In the genomic region with DNA sequence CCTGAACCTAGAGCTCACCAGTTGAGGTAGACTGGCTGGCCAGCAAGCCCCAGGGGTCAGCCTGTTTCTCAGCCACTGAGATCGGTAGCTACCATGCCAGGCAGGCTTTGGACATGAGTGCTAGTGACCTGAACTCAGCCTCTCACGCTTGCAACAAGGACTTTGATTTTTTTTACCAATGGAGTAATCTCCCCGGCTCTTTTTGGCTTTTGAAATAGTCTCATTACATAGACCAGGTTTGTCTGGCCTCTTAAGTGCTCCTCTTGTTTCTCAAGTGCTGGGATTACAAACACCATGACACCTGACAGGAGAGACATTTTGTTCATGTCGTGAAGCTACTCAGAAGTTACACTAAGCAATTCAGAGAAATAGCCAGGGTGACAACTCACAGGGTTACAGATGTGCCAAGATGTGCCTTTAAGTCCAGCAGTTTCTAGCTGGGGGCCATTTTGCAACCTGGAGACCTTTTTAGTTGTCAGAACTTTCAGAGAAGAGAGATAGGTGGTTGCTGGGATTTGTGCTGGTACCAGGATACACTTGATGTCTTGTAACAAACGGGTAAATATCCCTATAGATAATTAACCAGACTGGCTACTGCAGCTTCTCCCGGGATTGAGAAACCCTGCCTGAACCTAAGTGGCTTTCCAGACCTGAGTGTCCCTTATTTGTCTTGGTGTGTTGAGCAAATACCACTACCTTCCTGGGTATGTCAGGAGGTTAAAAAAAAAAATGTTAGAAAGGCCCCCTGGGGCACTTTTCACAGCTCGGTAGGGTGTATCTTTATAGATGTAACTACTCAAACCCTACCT, we compare ENCODE assay signal across 9 mouse cellular contexts. TPM values are rescaled to one million over a fixed set of nuclear protein-coding genes. Genes with fewer than 3 reads are reported as not detected.
DNase-seq lines count a peak whose midpoint lies in the region; ATAC-seq and TF ChIP-seq lines count a peak whose summit lies in the region.
"Had no signal": no experiment of that assay in that cellular context is flagged by ENCODE, and none has a peak within 500 bp of the region (broad histone marks: within the 10 kb centered on the region; RNA-seq: fewer than 3 reads in every experiment).

No protein-coding gene starts in this region.

- H3K27me3 ChIP-seq in heart, embryonic 14.5 days (ENCODE audit: control insufficient read depth, insufficient read depth, low read length): no peaks in the 10 kb centered on the region
- H3K27me3 ChIP-seq in heart, adult 2 months (ENCODE audit: control insufficient read depth, insufficient read depth, low read length): no peaks in the 10 kb centered on the region
- H3K27me3 ChIP-seq in lung, embryonic 15.5 days: no peaks in the 10 kb centered on the region
- no peaks in the 10 kb centered on the region for H3K27me3 ChIP-seq in liver, embryonic 12.5 days (replicated peaks)
- no peaks in the 10 kb centered on the region for H3K27me3 ChIP-seq in stomach, embryonic 16.5 days (ENCODE audit: control insufficient read depth, insufficient read depth, low read length)

- no peaks in the 10 kb centered on the region for H3K79me2 ChIP-seq in heart, adult 2 months (replicated peaks; ENCODE audit: control insufficient read depth, insufficient read depth, low read length)

- H3K4me1 ChIP-seq in heart, embryonic 14.5 days (ENCODE audit: control insufficient read depth in 2 of 2, insufficient read depth in 2 of 2, low read length in 2 of 2): peaks cover 3 to 15% of the 10 kb centered on the region in 2 experiments; a peak in 3 of 4 replicates
- H3K4me1 ChIP-seq in heart, adult 2 months (ENCODE audit: control insufficient read depth, insufficient read depth, low read length): peaks cover 3% of the 10 kb centered on the region
- H3K4me1 ChIP-seq in lung, embryonic 15.5 days: peaks cover 24% of the 10 kb centered on the region
- H3K4me1 ChIP-seq in lung, adult 2 months (ENCODE audit: control insufficient read depth, insufficient read depth, low read length): 0 out of 2 replicates have a peak, but pooled peaks cover 3% of the 10 kb centered on the region
- H3K4me1 ChIP-seq in liver, embryonic 12.5 days: peaks cover 64% of the 10 kb centered on the region
- H3K4me1 ChIP-seq in stomach, embryonic 16.5 days (ENCODE audit: control insufficient read depth, insufficient read depth, low read length): peaks cover 15% of the 10 kb centered on the region

- TF ChIP-seq EP300 in heart, adult 2 months (IDR thresholded peaks at IDR 0.05; ENCODE audit: insufficient read depth, low read depth, low read length): no peak

- peaks cover 42% of the 10 kb centered on the region for H3K36me3 ChIP-seq in heart, embryonic 14.5 days (ENCODE audit: control insufficient read depth, insufficient read depth, low read length)
- H3K36me3 ChIP-seq in heart, adult 2 months (ENCODE audit: control insufficient read depth, insufficient read depth, low read length): no peaks in the 10 kb centered on the region
- peaks cover 23% of the 10 kb centered on the region for H3K36me3 ChIP-seq in lung, embryonic 15.5 days
- peaks cover 41% of the 10 kb centered on the region for H3K36me3 ChIP-seq in liver, embryonic 12.5 days
- peaks cover 6% of the 10 kb centered on the region; the same call in 1 of the 2 replicates for H3K36me3 ChIP-seq in stomach, embryonic 16.5 days (ENCODE audit: control insufficient read depth, insufficient read depth, low read length)

- intact Hi-C loops in heart, adult 2 months (cut with DNase I): loop anchor here (2.0 kb wide), 1 partner anchor 25 kb away; no protein-coding TSS in a partner anchor

- H3K4me3 ChIP-seq in heart, embryonic 14.5 days (ENCODE audit: control insufficient read depth in 1 of 2, insufficient read depth in 1 of 2, low read depth in 1 of 2, low read length in 2 of 2): no peak overlapping the region
- H3K4me3 ChIP-seq in heart, adult 2 months: no peak overlapping the region
- H3K4me3 ChIP-seq in lung, embryonic 15.5 days: no peak overlapping the region
- H3K4me3 ChIP-seq in lung, adult 2 months (replicated peaks; ENCODE audit: extremely low read depth, low read depth, low read length): no peak overlapping the region
- H3K4me3 ChIP-seq in liver, embryonic 12.5 days: no peak overlapping the region
- no peak overlapping the region for H3K4me3 ChIP-seq in stomach, embryonic 16.5 days (replicated peaks; ENCODE audit: low read length)
- H3K4me3 ChIP-seq: heart, embryonic 10.5 days had no signal

- no peaks in the 10 kb centered on the region for H3K9me3 ChIP-seq in heart, embryonic 14.5 days (ENCODE audit: control insufficient read depth, low read length)
- no peaks in the 10 kb centered on the region for H3K9me3 ChIP-seq in lung, embryonic 15.5 days
- no peaks in the 10 kb centered on the region for H3K9me3 ChIP-seq in liver, embryonic 12.5 days (replicated peaks)
- H3K9me3 ChIP-seq in stomach, embryonic 16.5 days (replicated peaks; ENCODE audit: control insufficient read depth, low read length): no peaks in the 10 kb centered on the region
- H3K9me3 ChIP-seq: heart, embryonic 10.5 days had no signal

- no peak for TF ChIP-seq POLR2A in heart, adult 2 months (IDR thresholded peaks at IDR 0.05; ENCODE audit: insufficient read depth, low read depth, low read length)
- no peak for TF ChIP-seq POLR2A in lung, adult 2 months (IDR thresholded peaks at IDR 0.05; ENCODE audit: borderline replicate concordance, extremely low read depth, low read depth, low read length)

- no peak overlapping the region for H3K27ac ChIP-seq in heart, embryonic 14.5 days (replicated peaks in 1 of 2; ENCODE audit: control insufficient read depth in 1 of 2, insufficient read depth in 1 of 2, low read depth in 2 of 2, low read length in 2 of 2)
- no peak overlapping the region for H3K27ac ChIP-seq in heart, adult 2 months
- H3K27ac ChIP-seq in lung, embryonic 15.5 days: no peak overlapping the region
- 0 out of 2 replicates have a peak overlapping the region, but pooled peaks have one; percentile 23 for H3K27ac ChIP-seq in liver, embryonic 12.5 days
- no peak overlapping the region for H3K27ac ChIP-seq in stomach, embryonic 16.5 days (ENCODE audit: low read length)
- H3K27ac ChIP-seq: heart, embryonic 10.5 days had no signal

- H3K4me2 ChIP-seq in heart, embryonic 14.5 days (ENCODE audit: low read length): no peak overlapping the region
- H3K4me2 ChIP-seq in lung, embryonic 15.5 days: peak overlapping the region; percentile 5; the same call in 1 of the 2 replicates
- H3K4me2 ChIP-seq in liver, embryonic 12.5 days: peak overlapping the region; percentile 82
- H3K4me2 ChIP-seq in stomach, embryonic 16.5 days (ENCODE audit: low read depth, low read length): 0 out of 2 replicates have a peak overlapping the region, but pooled peaks have one; percentile 75

- 56% methylated on average over 7 of the region's 7 CpGs for WGBS in heart, embryonic 14.5 days
- WGBS in heart, adult 2 months: 72% methylated on average over 7 of the region's 7 CpGs
- 57% methylated on average over 7 of the region's 7 CpGs for WGBS in lung, embryonic 15.5 days
- WGBS in lung, adult 2 months: 64% methylated on average over 7 of the region's 7 CpGs
- 73% methylated on average over 7 of the region's 7 CpGs for WGBS in liver, embryonic 12.5 days (ENCODE audit: insufficient replicate concordance)
- WGBS in stomach, embryonic 16.5 days: 64% methylated on average over 7 of the region's 7 CpGs

- H3K9ac ChIP-seq in heart, embryonic 14.5 days (ENCODE audit: low read length): 0 out of 2 replicates have a peak overlapping the region, but pooled peaks have one; percentile 39
- H3K9ac ChIP-seq in heart, adult 2 months (ENCODE audit: low read depth, low read length): no peak overlapping the region
- no peak overlapping the region for H3K9ac ChIP-seq in lung, embryonic 15.5 days
- H3K9ac ChIP-seq in liver, embryonic 12.5 days: no peak overlapping the region
- peak overlapping the region; percentile 37; the same call in 1 of the 2 replicates for H3K9ac ChIP-seq in stomach, embryonic 16.5 days (ENCODE audit: low read length)

- no peak for TF ChIP-seq CTCF in heart, adult 2 months (IDR thresholded peaks at IDR 0.05)
- no peak for TF ChIP-seq CTCF in lung, adult 2 months (IDR thresholded peaks at IDR 0.05; ENCODE audit: insufficient read depth, low read length)

- no peak for ATAC-seq in heart, embryonic 14.5 days (ENCODE audit: insufficient number of reproducible peaks, insufficient read depth, low FRiP score, low read depth)
- no peak for ATAC-seq in lung, embryonic 15.5 days (ENCODE audit: borderline replicate concordance, extremely low read depth, low FRiP score, low TSS enrichment)
- ATAC-seq in liver, embryonic 12.5 days: no peak
- no peak for ATAC-seq in stomach, embryonic 16.5 days (ENCODE audit: insufficient read depth, low FRiP score)

- no peak for DNase-seq in heart, adult 2 months
- DNase-seq in lung, adult 2 months: no peak
- no peak for DNase-seq in kidney, postnatal 36 days
- DNase-seq in ovary, postnatal 10 days (ENCODE audit: low spot score): no peak

RNA-seq across cellular contexts. Expression of a gene that starts 2.1 kb away (rescaled TPM):
- 24.1 and 26.3 TPM in 2 replicates for polyA plus RNA-seq in heart, embryonic 14.5 days (2014; fragmentation: Nextera tagmentation; extraction: Ambion mirVana)
- total RNA-seq in heart, adult 2 months (2021): 10 to 100 TPM; 30.4 to 32.5 TPM
- polyA plus RNA-seq in heart, adult 2 months (2012; rRNA removed): 19.3 and 26.1 TPM in 2 replicates
- 36.5 and 40.0 TPM in 2 replicates for polyA plus RNA-seq in lung, embryonic 15.5 days (2015; fragmentation: Nextera tagmentation; extraction: Ambion mirVana)
- 43.4 and 46.2 TPM in 2 replicates for polyA plus RNA-seq in lung, adult 2 months (2012; rRNA removed)
- 21.8 and 23.0 TPM in 2 replicates for polyA plus RNA-seq in liver, embryonic 12.5 days (2016; fragmentation: Nextera tagmentation; extraction: Ambion mirVana)
- 34.7 and 35.3 TPM in 2 replicates for polyA plus RNA-seq in stomach, embryonic 16.5 days (2015; fragmentation: Nextera tagmentation; extraction: Ambion mirVana)

RNA-seq across cellular contexts. Expression of a gene that starts 23.2 kb away (rescaled TPM):
- 265 and 281 TPM in 2 replicates for polyA plus RNA-seq in heart, embryonic 14.5 days (2014; fragmentation: Nextera tagmentation; extraction: Ambion mirVana)
- 100 to 1,000 TPM; 129 to 151 TPM for total RNA-seq in heart, adult 2 months (2021)
- 93.0 and 162 TPM in 2 replicates for polyA plus RNA-seq in heart, adult 2 months (2012; rRNA removed)
- polyA plus RNA-seq in lung, embryonic 15.5 days (2015; fragmentation: Nextera tagmentation; extraction: Ambion mirVana): 333 and 355 TPM in 2 replicates
- polyA plus RNA-seq in lung, adult 2 months (2012; rRNA removed): 90.3 and 94.6 TPM in 2 replicates
- 318 and 321 TPM in 2 replicates for polyA plus RNA-seq in liver, embryonic 12.5 days (2016; fragmentation: Nextera tagmentation; extraction: Ambion mirVana)
- 298 and 309 TPM in 2 replicates for polyA plus RNA-seq in stomach, embryonic 16.5 days (2015; fragmentation: Nextera tagmentation; extraction: Ambion mirVana)

RNA-seq across cellular contexts. Expression of a gene that starts 25.7 kb away (rescaled TPM):
- 154 and 157 TPM in 2 replicates for polyA plus RNA-seq in heart, embryonic 14.5 days (2014; fragmentation: Nextera tagmentation; extraction: Ambion mirVana)
- 10 to 100 TPM; 69.3 to 78.8 TPM for total RNA-seq in heart, adult 2 months (2021)
- polyA plus RNA-seq in heart, adult 2 months (2012; rRNA removed): 85.6 and 112 TPM in 2 replicates
- polyA plus RNA-seq in lung, embryonic 15.5 days (2015; fragmentation: Nextera tagmentation; extraction: Ambion mirVana): 179 and 194 TPM in 2 replicates
- 291 and 435 TPM in 2 replicates for polyA plus RNA-seq in lung, adult 2 months (2012; rRNA removed)
- 220 and 223 TPM in 2 replicates for polyA plus RNA-seq in liver, embryonic 12.5 days (2016; fragmentation: Nextera tagmentation; extraction: Ambion mirVana)
- polyA plus RNA-seq in stomach, embryonic 16.5 days (2015; fragmentation: Nextera tagmentation; extraction: Ambion mirVana): 244 and 269 TPM in 2 replicates

RNA-seq across cellular contexts. Expression of a gene that starts 35.9 kb away (rescaled TPM):
- 58.1 and 61.9 TPM in 2 replicates for polyA plus RNA-seq in heart, embryonic 14.5 days (2014; fragmentation: Nextera tagmentation; extraction: Ambion mirVana)
- total RNA-seq in heart, adult 2 months (2021): 10 to 100 TPM; 49.3 to 58.3 TPM
- 99.6 and 116 TPM in 2 replicates for polyA plus RNA-seq in heart, adult 2 months (2012; rRNA removed)
- polyA plus RNA-seq in lung, embryonic 15.5 days (2015; fragmentation: Nextera tagmentation; extraction: Ambion mirVana): 34.5 and 37.5 TPM in 2 replicates
- polyA plus RNA-seq in lung, adult 2 months (2012; rRNA removed): 74.6 and 91.7 TPM in 2 replicates
- polyA plus RNA-seq in liver, embryonic 12.5 days (2016; fragmentation: Nextera tagmentation; extraction: Ambion mirVana): 105 and 109 TPM in 2 replicates
- polyA plus RNA-seq in stomach, embryonic 16.5 days (2015; fragmentation: Nextera tagmentation; extraction: Ambion mirVana): 25.2 and 30.4 TPM in 2 replicates

RNA-seq across cellular contexts. Expression of a gene that starts 49.4 kb away (rescaled TPM):
- polyA plus RNA-seq in heart, embryonic 14.5 days (2014; fragmentation: Nextera tagmentation; extraction: Ambion mirVana): 88.3 and 89.0 TPM in 2 replicates
- total RNA-seq in heart, adult 2 months (2021): 10 to 100 TPM; 36.0 to 40.7 TPM
- 44.0 and 56.6 TPM in 2 replicates for polyA plus RNA-seq in heart, adult 2 months (2012; rRNA removed)
- 130 and 137 TPM in 2 replicates for polyA plus RNA-seq in lung, embryonic 15.5 days (2015; fragmentation: Nextera tagmentation; extraction: Ambion mirVana)
- polyA plus RNA-seq in lung, adult 2 months (2012; rRNA removed): 96.8 and 123 TPM in 2 replicates
- 80.0 and 83.0 TPM in 2 replicates for polyA plus RNA-seq in liver, embryonic 12.5 days (2016; fragmentation: Nextera tagmentation; extraction: Ambion mirVana)
- 139 and 143 TPM in 2 replicates for polyA plus RNA-seq in stomach, embryonic 16.5 days (2015; fragmentation: Nextera tagmentation; extraction: Ambion mirVana)

Comparison
In these comparisons a context has a peak if more than half of its experiments do, and no peak if none do; other contexts are left out.
1. H3K9ac ChIP-seq: peak in heart, embryonic 14.5 days (single experiment) and stomach, embryonic 16.5 days (single experiment); none in heart, adult 2 months (single experiment), lung, embryonic 15.5 days (single experiment) and liver, embryonic 12.5 days (single experiment).